Mouse (Mus musculus) liver, embryonic 13.5 days (tissue): ENCODE measurements around the gene Gm49337. TPM values are rescaled to one million over a fixed set of nuclear protein-coding genes. Genes with fewer than 3 reads are reported as not detected.

Experiments
- ATAC-seq: fragments of 200-750 bp; cut with Nextera tagmentation; 2 replicates; pipeline ENCODE4 v1.8.0; 2017; ENCODE audit warnings: low read depth, mild to moderate bottlenecking, moderate number of reproducible peaks, moderate library complexity
- DNase-seq: peaks from one replicate; pipeline ENCODE4 v3.0.0; 2022
- H3K27ac ChIP-seq: fragments of 300-500 bp; sonication (generic); 2 replicates; pipeline ENCODE4 v1.5.1; 2015; ENCODE audit warnings: moderate library complexity, mild to moderate bottlenecking, inconsistent platforms
- H3K27me3 ChIP-seq: fragments of 300-500 bp; sonication (generic); 2 replicates; pipeline ENCODE4 v1.6.1; 2015; ENCODE audit warnings: mild to moderate bottlenecking, inconsistent platforms
- H3K36me3 ChIP-seq: fragments of 300-500 bp; sonication (generic); 2 replicates; pipeline ENCODE4 v1.6.1; 2015; ENCODE audit warnings: mild to moderate bottlenecking, inconsistent platforms
- H3K4me1 ChIP-seq: fragments of 300-500 bp; sonication (generic); replicated peaks from 2 replicates; pipeline ENCODE4 v1.6.1; 2015; ENCODE audit warnings: inconsistent platforms
- H3K4me2 ChIP-seq: fragments of 300-500 bp; sonication (generic); 2 replicates; pipeline ENCODE4 v1.6.1; 2015; ENCODE audit warnings: inconsistent platforms, mild to moderate bottlenecking, moderate library complexity
- H3K4me3 ChIP-seq: fragments of 300-500 bp; sonication (generic); replicated peaks from 2 replicates; pipeline ENCODE4 v1.5.1; 2015; ENCODE audit warnings: mild to moderate bottlenecking, inconsistent platforms
- H3K9ac ChIP-seq: fragments of 300-500 bp; sonication (generic); 2 replicates; pipeline ENCODE4 v1.6.1; 2015; ENCODE audit warnings: mild to moderate bottlenecking, inconsistent platforms
- H3K9me3 ChIP-seq: fragments of 300-500 bp; sonication (generic); replicated peaks from 2 replicates; pipeline ENCODE4 v1.6.1; 2016; ENCODE audit warnings: inconsistent platforms
- WGBS: fragments of 180-500 bp; shearing (Covaris S2); methylation state at CpG from one replicate; pipeline ENCODE4 v1.1.7; 2015; ENCODE audit not compliant: insufficient replicate concordance; 5-methylcytosine and 5-hydroxymethylcytosine counted together
- polyA plus RNA-seq: library from polyadenylated mRNA; unstranded; fragments of >200 nt; fragmentation: Nextera tagmentation; extraction: Ambion mirVana; gene quantifications from 2 replicates; pipeline ENCODE4 v1.2.1, GENCODE M21; 2015

Gm49337 gene
- polyA plus RNA-seq, 1 experiment from 2014 or later: not detected

DNA sequence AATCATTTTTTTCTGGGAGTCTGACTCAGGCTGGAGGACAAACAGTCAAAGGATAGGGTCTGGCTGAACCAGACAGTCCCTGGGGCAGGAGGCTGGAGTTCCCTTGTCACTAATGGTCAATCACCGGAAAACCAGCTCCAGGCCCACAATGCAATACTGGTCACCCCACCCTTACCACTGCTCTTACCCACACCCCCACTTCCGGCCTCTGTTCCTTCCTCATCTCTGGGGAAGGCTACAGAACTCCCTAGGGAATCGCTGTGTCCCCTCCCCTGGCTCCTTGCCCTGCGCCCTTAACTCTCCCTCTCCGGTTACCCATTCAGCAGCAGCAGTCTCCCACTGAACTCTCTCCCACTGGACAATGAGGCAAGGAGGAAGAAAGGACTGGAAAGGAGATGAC, 4.0 kb downstream of the Gm49337 start:
- no peak overlapping the region for H3K9ac ChIP-seq
- H3K27me3 ChIP-seq: peaks cover 22% of the 10 kb centered on the region
- H3K27ac ChIP-seq: peak overlapping the region; percentile 25; the same call in 1 of the 2 replicates
- 0 out of 2 replicates have a peak, but pooled peaks have one; percentile 18 for ATAC-seq
- no peaks in the 10 kb centered on the region for H3K36me3 ChIP-seq
- DNase-seq: no peak
- no peaks in the 10 kb centered on the region for H3K9me3 ChIP-seq
- peak overlapping the region; percentile 35 for H3K4me2 ChIP-seq
- peaks cover 37% of the 10 kb centered on the region for H3K4me1 ChIP-seq
- 13% methylated on average over 5 of the region's 5 CpGs for WGBS
- no peak overlapping the region for H3K4me3 ChIP-seq

DNA sequence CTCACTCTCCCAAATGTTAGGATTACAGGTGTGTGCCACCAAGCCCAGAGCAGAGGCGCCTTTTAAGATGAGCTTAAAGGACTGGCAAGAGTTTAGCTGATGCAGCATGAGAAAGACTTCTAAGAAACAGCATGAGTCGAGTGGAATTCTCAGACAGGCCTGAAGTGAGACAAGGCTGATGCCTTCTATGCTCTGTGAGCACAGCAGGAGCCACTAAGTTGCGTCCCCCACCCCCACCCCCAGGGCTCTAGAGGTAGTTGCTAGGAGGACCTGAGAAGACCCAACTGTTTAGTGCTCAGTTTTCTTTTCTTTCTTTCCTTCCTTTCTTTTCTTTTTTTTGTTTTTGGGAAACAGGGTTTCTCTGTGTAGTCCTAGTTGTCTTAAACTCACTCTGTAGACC, 8.9 kb downstream of the Gm49337 start:
- no peak overlapping the region for H3K4me3 ChIP-seq
- no peak for DNase-seq
- no peaks in the 10 kb centered on the region for H3K36me3 ChIP-seq
- no peak overlapping the region for H3K27ac ChIP-seq
- WGBS: 47% methylated on average over 3 of the region's 3 CpGs
- H3K9ac ChIP-seq: no peak overlapping the region
- no peak overlapping the region for H3K4me2 ChIP-seq
- ATAC-seq: no peak
- peaks cover 40% of the 10 kb centered on the region for H3K27me3 ChIP-seq
- 0 out of 2 replicates have a peak, but pooled peaks cover 4% of the 10 kb centered on the region for H3K4me1 ChIP-seq
- H3K9me3 ChIP-seq: no peaks in the 10 kb centered on the region

DNA sequence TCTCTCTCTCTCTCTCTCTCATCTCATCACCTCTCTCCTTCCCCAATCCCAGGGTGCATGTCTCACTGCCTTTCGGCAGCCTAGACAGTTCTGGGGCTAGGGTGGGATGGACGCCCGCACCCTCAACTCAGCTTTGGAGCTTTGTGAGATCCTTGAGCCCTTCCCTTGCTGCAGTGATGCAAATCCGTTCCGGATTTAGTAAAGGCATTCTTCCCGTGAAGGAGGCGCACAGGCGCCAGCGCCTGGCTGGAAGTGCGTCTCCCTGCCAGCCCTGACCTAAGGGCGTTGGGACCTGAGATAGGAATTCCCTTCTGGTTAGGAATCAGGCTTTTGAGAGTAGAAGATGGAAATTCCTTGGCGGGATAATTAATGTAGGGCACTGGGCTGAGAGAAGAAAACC, 9.6 kb downstream of the Gm49337 start:
- Histone ChIP-seq H3K27ac (no peak overlapping the region), H3K27me3 (peaks cover 36% of the 10 kb centered on the region), H3K4me1 (no peaks in the 10 kb centered on the region), H3K9me3 (no peaks in the 10 kb centered on the region), H3K4me3 (no peak overlapping the region), H3K9ac (no peak overlapping the region), H3K4me2 (no peak overlapping the region), H3K36me3 (no peaks in the 10 kb centered on the region)
- ATAC-seq: no peak
- 21% methylated on average over 12 of the region's 12 CpGs for WGBS
- no peak for DNase-seq

DNA sequence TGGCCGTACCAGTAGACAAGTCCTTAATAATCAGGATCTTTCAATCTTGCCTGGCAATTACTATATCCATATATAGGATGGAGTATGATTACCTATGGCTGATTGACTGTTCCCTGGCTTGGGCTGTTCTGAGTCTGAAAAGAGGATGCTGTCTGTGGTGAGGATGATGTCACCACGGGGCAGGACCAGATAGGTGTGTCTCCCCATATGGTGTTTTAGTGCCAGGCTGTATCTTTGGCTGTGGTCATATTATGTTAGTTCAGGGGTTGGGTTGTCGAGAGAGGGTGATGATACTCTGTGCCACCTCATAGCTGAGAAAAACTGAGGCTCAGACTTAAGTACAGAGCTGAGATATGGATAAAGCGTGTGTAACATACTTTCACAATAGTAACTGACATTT, 11.9 kb downstream of the Gm49337 start:
- ATAC-seq: no peak
- 63% methylated on average over 4 of the region's 4 CpGs for WGBS
- Histone ChIP-seq H3K4me2 (no peak overlapping the region), H3K27me3 (peaks cover 32% of the 10 kb centered on the region), H3K4me1 (no peaks in the 10 kb centered on the region), H3K27ac (no peak overlapping the region), H3K4me3 (no peak overlapping the region), H3K9ac (no peak overlapping the region), H3K9me3 (no peaks in the 10 kb centered on the region), H3K36me3 (no peaks in the 10 kb centered on the region)
- no peak for DNase-seq

DNA sequence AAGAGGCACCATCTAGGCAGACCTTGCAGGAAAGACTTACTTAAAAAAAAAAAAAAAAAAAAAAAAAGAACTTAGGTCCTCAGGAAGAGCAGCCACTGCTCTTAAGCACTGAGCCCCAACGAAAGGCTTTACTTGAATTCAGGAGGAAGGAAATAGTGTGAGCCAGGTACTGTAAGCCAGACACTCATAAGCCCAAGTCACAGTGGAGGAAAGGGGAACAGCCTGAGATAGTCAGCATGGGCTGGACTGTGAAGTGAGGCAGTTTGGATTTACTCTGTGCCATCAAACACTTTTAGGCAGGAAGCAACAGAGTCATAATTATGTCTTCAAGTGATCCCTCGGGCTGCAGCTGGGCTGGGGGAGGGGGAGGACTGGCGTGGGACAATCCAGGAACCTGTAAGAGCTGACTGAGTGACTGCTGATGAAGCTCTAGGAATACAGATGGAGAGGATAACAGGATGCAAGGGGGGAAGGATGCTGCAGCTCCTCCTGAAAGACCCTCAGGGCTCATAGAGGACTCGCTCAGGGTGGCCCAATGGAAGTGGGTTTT, 19.2 kb downstream of the Gm49337 start:
- Histone ChIP-seq H3K27me3 (no peaks in the 10 kb centered on the region), H3K9ac (no peak overlapping the region), H3K4me2 (no peak overlapping the region), H3K27ac (no peak overlapping the region; the same call in 1 of the 2 replicates), H3K9me3 (no peaks in the 10 kb centered on the region), H3K36me3 (no peaks in the 10 kb centered on the region), H3K4me1 (peaks cover 32% of the 10 kb centered on the region), H3K4me3 (no peak overlapping the region)
- no peak for DNase-seq
- WGBS: 43% methylated on average over 4 of the region's 4 CpGs
- ATAC-seq: no peak

DNA sequence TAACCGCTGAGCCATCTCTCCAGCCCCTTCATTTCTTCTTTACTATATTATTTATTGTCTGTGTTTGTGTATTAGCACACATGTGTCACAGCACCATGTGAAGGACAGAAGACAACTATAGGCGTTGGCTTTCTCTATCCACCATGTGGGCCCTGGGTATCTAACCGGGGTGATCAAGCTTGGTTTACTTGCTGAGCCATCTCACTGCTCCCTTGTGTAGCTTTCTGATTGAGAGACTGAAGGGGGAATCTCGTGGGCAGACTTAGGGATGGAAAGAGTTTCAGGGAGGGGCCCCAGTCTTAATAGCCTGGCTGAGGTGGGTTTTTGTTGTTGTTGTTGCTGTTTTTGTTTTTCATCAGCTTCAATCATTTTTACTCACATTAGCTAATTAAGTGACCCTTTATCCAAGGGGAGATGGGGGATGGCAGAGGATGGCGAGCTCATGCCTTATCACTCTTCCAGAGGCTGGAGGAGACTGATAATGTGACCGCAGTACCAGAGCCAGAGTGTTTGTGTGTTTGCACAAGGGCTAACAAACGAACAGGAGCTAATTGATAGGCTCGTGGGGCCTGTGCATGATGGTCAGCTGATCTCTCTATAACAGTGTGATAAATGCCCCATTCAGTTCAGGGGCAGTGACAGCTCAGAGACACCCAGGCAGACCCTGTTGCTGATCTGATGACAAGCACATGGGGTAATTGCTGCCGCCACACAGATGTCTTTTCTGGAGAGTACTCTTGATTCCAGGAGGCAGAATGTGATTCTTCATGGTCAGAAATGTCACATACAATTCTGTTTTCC, 20.6 kb downstream of the Gm49337 start:
- H3K27ac ChIP-seq: peak overlapping the region; percentile 91
- peak overlapping the region; percentile 54 for H3K9ac ChIP-seq
- H3K4me1 ChIP-seq: peaks cover 32% of the 10 kb centered on the region

DNA sequence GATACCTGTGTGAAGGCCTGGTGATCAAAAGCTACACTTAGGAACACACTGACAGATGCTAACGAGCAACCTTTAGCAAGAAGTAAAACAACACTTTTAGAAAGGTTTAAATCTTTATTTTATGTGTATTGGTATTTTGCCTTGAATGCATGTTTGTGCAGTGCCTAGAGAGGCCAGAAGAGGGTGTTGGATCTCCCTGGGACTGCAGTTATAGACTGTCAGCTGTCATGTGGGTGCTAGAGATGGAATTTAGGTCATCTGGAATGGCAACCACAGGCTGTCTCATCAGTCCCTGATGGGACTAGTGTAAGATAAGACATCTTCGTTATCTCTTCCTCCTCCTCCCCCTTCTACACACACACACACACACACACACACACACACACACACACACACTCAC, 25.2 kb downstream of the Gm49337 start:
- no peak overlapping the region for H3K4me2 ChIP-seq
- no peak overlapping the region for H3K27ac ChIP-seq
- H3K4me1 ChIP-seq: peaks cover 19% of the 10 kb centered on the region
- H3K4me3 ChIP-seq: no peak overlapping the region
- no peaks in the 10 kb centered on the region for H3K9me3 ChIP-seq
- ATAC-seq (no peak), DNase-seq (no peak)
- H3K27me3 ChIP-seq: no peaks in the 10 kb centered on the region
- 50% methylated on average over 2 of the region's 2 CpGs for whole genome bisulfite sequencing
- no peak overlapping the region for H3K9ac ChIP-seq
- H3K36me3 ChIP-seq: no peaks in the 10 kb centered on the region

More for the DNA sequence above, 20.6 kb downstream of the Gm49337 start:
- peak; percentile 99 for ATAC-seq
- no peaks in the 10 kb centered on the region for H3K27me3 ChIP-seq
- peak; percentile 72 for DNase-seq
- no peaks in the 10 kb centered on the region for H3K36me3 ChIP-seq
- H3K4me3 ChIP-seq: no peak overlapping the region
- no peaks in the 10 kb centered on the region for H3K9me3 ChIP-seq
- WGBS: 21% methylated on average over 9 of the region's 9 CpGs
- peak overlapping the region; percentile 47 for H3K4me2 ChIP-seq

DNA sequence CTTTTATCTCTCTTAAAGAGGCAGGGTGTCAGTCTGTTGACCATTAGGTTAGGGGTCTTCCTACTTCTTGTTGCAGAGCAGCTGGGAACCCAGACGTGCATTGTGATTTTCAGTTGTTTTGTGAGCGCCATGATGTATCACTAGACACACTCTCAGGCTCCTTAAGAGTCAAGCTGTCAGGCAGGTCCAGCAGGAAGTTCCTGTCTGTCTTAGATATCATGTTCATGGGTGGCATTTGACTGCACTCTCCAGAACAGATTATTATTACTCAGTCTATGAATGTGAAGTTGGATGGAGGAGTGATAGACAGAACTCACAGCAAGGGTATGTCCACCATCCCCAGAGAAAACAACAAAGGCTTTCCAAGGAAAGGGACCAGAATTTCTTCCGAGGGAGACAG, 31.2 kb downstream of the Gm49337 start:
- Histone ChIP-seq H3K27me3 (no peaks in the 10 kb centered on the region), H3K27ac (no peak overlapping the region), H3K4me1 (no peaks in the 10 kb centered on the region), H3K4me2 (no peak overlapping the region), H3K36me3 (no peaks in the 10 kb centered on the region), H3K9me3 (no peaks in the 10 kb centered on the region), H3K4me3 (no peak overlapping the region), H3K9ac (no peak overlapping the region)
- DNase-seq (no peak), ATAC-seq (no peak)
- 41% methylated on average over 3 of the region's 3 CpGs for WGBS

DNA sequence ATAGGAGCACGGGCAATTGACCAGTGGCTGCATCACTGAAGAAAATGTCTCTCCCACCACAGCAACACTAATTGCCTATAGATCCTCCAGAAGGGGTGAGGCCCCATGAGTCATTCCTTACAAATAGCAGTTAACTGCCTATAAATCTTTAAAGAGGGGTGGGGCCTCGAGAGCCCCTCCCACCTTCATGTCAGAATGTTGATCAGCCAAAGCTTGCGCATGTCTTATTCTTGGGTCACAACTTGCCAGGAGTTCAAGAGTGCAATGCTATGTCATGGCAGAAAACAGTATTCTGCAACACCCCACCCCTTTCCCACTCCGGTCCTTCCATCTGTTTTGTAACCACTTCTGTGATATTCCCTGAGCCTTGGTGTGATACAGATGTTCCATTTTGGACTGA, 33.3 kb downstream of the Gm49337 start:
- 70% methylated on average over 4 of the region's 4 CpGs for WGBS
- H3K4me3 ChIP-seq: no peak overlapping the region
- no peak overlapping the region for H3K9ac ChIP-seq
- H3K4me1 ChIP-seq: no peaks in the 10 kb centered on the region
- H3K27ac ChIP-seq: no peak overlapping the region
- H3K27me3 ChIP-seq: no peaks in the 10 kb centered on the region
- no peak for DNase-seq
- H3K36me3 ChIP-seq: no peaks in the 10 kb centered on the region
- ATAC-seq: no peak
- H3K4me2 ChIP-seq: no peak overlapping the region
- no peaks in the 10 kb centered on the region for H3K9me3 ChIP-seq

DNA sequence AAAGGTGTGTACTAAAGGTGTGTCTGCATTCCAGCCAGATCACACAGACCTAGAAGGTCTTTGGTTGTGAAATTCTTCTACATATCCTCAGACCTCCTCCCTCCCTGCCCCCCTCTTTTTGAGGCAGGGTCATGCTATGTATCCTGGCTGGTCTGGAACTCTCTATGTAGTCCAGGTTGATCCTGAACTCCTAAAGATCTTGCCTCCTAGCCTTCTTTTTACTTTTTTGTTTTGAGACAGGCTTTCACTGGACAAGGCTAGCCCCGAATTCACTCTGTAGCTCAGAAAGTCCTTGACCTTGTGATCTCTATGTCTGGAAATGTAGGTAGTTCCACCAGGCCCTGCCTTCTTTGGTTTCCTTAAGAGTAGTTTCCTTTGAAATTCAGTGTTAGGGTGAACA, 35.7 kb downstream of the Gm49337 start:
- Histone ChIP-seq H3K27ac (no peak overlapping the region), H3K4me1 (no peaks in the 10 kb centered on the region), H3K4me2 (no peak overlapping the region), H3K36me3 (no peaks in the 10 kb centered on the region), H3K27me3 (no peaks in the 10 kb centered on the region), H3K9ac (no peak overlapping the region), H3K4me3 (no peak overlapping the region), H3K9me3 (no peaks in the 10 kb centered on the region)
- DNase-seq (no peak), ATAC-seq (no peak)
- WGBS: 48% methylated on average over 1 of the region's 1 CpGs

DNA sequence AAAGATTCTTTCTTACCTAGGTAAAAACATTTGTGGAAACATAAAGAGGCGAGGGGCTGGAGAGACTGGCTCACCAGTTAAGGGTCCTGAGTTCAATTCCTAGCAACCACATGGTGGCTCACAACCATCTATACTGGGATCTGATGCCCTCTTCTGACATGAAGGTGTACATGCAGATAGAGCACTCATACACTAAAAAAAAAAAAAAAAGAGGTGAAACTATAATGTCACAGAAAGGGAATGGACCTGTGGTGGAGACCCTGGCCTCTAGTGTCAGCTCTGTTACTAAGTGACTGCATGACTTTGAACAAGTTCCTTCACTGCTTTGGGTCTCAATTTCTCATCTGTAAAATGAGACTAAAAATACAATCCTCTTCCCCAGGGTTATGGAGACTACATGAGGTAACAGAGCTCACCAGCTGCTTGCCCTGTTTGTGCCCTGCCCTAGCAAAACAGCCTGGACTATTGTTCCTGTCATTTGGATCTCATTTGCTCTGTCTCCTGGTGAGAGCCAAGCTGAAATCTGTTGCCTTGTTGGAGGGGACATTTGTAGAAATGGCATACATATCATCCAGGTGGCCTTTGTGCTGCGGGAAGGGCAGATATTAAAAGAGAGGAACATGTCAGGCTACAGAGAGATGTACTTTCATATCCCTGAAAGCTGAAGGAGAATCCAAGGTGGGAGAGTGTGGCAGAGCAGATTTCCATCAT, 42.9 kb downstream of the Gm49337 start:
- H3K4me1 ChIP-seq: peaks cover 8% of the 10 kb centered on the region; the same call in 1 of the 2 replicates
- ATAC-seq (no peak), DNase-seq (no peak)
- peaks cover 7% of the 10 kb centered on the region for H3K27me3 ChIP-seq
- 68% methylated on average over 2 of the region's 2 CpGs for WGBS
- H3K9ac ChIP-seq: no peak overlapping the region
- no peaks in the 10 kb centered on the region for H3K36me3 ChIP-seq
- no peak overlapping the region for H3K27ac ChIP-seq
- H3K4me2 ChIP-seq: no peak overlapping the region
- no peak overlapping the region for H3K4me3 ChIP-seq
- H3K9me3 ChIP-seq: no peaks in the 10 kb centered on the region
